Mouse (Mus musculus) forebrain, embryonic 11.5 days (tissue): Measurements from ENCODE around the gene Peli2. TPM values are rescaled to one million over a fixed set of nuclear protein-coding genes. Genes with fewer than 3 reads are reported as not detected.

ENCODE experiments used
- ATAC-seq: fragments of 200-750 bp; cut with Nextera tagmentation; replicated peaks from 2 replicates; pipeline ENCODE4 v1.8.0; 2017; ENCODE audit warnings: moderate TSS enrichment; ENCODE audit not compliant: low FRiP score
- DNase-seq: peaks from one replicate; pipeline ENCODE4 v3.0.0-alpha.2; 2017; ENCODE audit warnings: low spot score
- H3K27ac ChIP-seq: fragments of 300-500 bp; sonication (generic); 2 replicates; pipeline ENCODE4 v1.5.1; 2014; ENCODE audit warnings: low read depth, low read length
- H3K27me3 ChIP-seq: fragments of 300-500 bp; sonication (generic); 2 replicates; pipeline ENCODE4 v1.6.1; 2014; ENCODE audit warnings: mild to moderate bottlenecking, low read length, mixed read lengths; ENCODE audit not compliant: control insufficient read depth, insufficient read depth
- H3K36me3 ChIP-seq: fragments of 300-500 bp; sonication (generic); 2 replicates; pipeline ENCODE4 v1.6.1; 2014; ENCODE audit warnings: mild to moderate bottlenecking, low read length, moderate library complexity, mixed read lengths; ENCODE audit not compliant: control insufficient read depth, insufficient read depth
- H3K4me1 ChIP-seq: fragments of 300-500 bp; sonication (generic); replicated peaks from 2 replicates; pipeline ENCODE4 v1.6.1; 2014; ENCODE audit warnings: low read length, mixed read lengths; ENCODE audit not compliant: control insufficient read depth, insufficient read depth
- H3K4me2 ChIP-seq: fragments of 300-500 bp; sonication (generic); 2 replicates; pipeline ENCODE4 v1.6.1; 2014; ENCODE audit warnings: low read depth, mild to moderate bottlenecking, low read length, moderate library complexity, mixed read lengths; ENCODE audit not compliant: severe bottlenecking
- H3K4me3 ChIP-seq: fragments of 300-500 bp; sonication (generic); 2 replicates; pipeline ENCODE4 v1.5.1; 2014; ENCODE audit warnings: low read depth, low read length
- H3K9ac ChIP-seq: fragments of 300-500 bp; sonication (generic); 2 replicates; pipeline ENCODE4 v1.6.1; 2014; ENCODE audit warnings: low read length
- H3K9me3 ChIP-seq: fragments of 300-500 bp; sonication (generic); 2 replicates; pipeline ENCODE4 v1.6.1; 2016; ENCODE audit warnings: low read length, mixed read lengths; ENCODE audit not compliant: control insufficient read depth
- WGBS: fragments of 180-500 bp; shearing (Covaris S2); extraction: QIAGEN DNeasy Blood & Tissue Kit; methylation state at CpG from one replicate; pipeline ENCODE4 v1.1.7; 2014; 5-methylcytosine and 5-hydroxymethylcytosine counted together
- polyA plus RNA-seq: library from polyadenylated mRNA; unstranded; fragments of >200 nt; fragmentation: Nextera tagmentation; extraction: Ambion mirVana; gene quantifications from 2 replicates; pipeline ENCODE4 v1.2.1, GENCODE M21; 2014

Gene Peli2
- polyA plus RNA-seq, 1 experiment from 2014 or later: 8.6 TPM

DNA sequence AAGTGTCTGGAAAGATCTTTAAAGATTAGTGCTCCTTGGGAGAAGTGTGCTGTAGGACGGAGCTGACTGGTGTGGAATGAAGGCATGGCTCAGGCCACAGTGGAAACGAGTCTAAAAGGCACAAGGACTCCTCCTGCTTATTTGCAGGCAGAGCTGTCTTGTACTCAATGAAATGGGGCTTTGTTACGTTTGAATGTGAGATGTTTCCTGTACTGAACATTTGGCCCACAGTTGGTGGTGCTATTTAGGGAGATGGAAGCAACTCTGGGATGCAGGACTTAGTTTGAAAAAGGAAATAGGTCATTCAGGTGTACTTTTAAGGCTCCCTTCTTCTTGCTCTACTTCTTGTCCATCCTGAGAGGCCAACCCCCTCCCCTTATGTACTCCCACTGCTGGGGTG, 192.6 kb downstream of the Peli2 start:
- DNase-seq (no peak), ATAC-seq (no peak)
- no peaks in the 10 kb centered on the region for H3K27me3 ChIP-seq
- H3K9ac ChIP-seq: no peak overlapping the region
- no peak overlapping the region for H3K4me2 ChIP-seq
- no peaks in the 10 kb centered on the region for H3K9me3 ChIP-seq
- H3K4me3 ChIP-seq: no peak overlapping the region
- WGBS: 60% methylated on average over 3 of the region's 3 CpGs
- H3K36me3 ChIP-seq: no peaks in the 10 kb centered on the region
- H3K27ac ChIP-seq: no peak overlapping the region
- no peaks in the 10 kb centered on the region for H3K4me1 ChIP-seq

DNA sequence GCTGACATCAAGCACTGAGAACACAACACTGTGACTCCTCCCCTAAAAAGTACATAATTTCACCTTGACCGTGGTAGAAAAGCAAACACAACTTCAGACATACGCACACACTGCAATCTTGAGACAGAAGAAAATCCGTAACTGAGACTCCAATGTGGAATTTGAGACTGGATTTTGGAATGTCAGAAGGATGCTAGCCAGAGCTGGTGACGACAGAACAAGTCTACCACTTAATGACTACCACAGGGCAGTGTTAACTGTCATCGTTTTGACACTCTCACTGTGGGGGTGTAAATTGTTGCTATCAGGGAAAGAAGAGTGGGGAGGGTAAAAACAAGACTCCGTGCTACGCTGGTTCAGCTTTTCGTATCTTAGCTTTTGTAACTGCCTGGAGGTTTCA, 195.8 kb downstream of the Peli2 start:
- H3K27ac ChIP-seq: no peak overlapping the region
- no peak overlapping the region for H3K4me2 ChIP-seq
- no peaks in the 10 kb centered on the region for H3K4me1 ChIP-seq
- H3K9ac ChIP-seq: no peak overlapping the region
- ATAC-seq (no peak), DNase-seq (no peak)
- H3K4me3 ChIP-seq: no peak overlapping the region
- no peaks in the 10 kb centered on the region for H3K36me3 ChIP-seq
- 81% methylated on average over 8 of the region's 8 CpGs for whole genome bisulfite sequencing
- H3K27me3 ChIP-seq: no peaks in the 10 kb centered on the region
- no peaks in the 10 kb centered on the region for H3K9me3 ChIP-seq

DNA sequence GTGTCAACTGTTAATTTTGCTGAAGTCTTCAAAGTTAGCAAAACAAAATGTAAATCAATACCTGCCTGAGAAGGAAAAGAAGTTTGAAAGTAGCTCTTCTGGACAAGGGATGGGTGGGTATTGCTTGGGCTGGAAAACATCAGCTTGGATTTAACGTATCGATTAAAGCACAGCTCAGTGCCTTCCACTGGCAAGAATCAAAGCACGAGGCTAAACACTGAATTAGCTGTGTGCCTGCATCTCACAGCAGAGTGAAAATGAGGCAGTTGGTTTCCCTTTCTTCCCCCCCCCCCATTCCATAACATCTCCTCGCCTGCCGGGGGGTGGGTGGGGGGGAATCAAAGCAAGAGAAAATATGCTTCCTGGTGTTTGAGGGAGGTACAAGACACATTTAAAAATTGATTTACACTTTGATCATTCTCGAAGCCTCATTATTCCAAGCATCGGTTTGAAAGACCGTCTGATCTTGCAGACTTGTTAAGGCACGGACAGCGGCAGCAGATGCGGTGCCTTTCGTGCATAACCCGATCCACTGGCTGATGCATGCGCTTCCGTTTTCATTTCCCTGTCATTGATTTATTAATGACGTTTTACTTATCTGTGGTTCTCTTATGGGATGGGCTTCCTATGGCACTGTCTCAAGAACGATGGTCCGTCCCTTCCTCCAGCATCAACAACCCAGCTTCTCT, 203.3 kb downstream of the Peli2 start:
- no peak overlapping the region for H3K4me2 ChIP-seq
- 82% methylated on average over 18 of the region's 18 CpGs for WGBS
- no peak overlapping the region for H3K9ac ChIP-seq
- ATAC-seq (no peak), DNase-seq (no peak)
- H3K36me3 ChIP-seq: no peaks in the 10 kb centered on the region
- no peaks in the 10 kb centered on the region for H3K27me3 ChIP-seq
- no peak overlapping the region for H3K27ac ChIP-seq
- H3K4me3 ChIP-seq: no peak overlapping the region
- no peaks in the 10 kb centered on the region for H3K9me3 ChIP-seq
- H3K4me1 ChIP-seq: no peaks in the 10 kb centered on the region

DNA sequence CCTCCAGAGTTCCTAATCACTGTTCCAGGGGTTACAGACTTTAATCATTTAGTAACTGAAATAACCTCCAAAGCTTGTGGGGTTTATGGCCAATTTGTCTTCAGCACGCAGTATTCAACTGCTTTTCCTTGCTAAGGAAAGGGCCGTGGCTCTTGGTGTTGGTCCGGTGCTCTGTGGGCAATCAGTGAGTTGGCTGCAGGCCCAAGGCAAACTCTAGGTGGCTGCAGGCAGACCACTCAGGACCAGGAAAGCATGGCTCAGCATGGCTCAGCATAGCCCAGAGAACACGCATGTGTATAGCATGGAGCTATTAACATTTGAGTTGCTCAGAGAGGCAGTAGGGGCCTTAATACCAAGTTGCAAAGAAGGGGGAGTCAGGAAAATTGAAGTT, 203.8 kb downstream of the Peli2 start:
- DNase-seq (no peak), ATAC-seq (no peak)
- Histone ChIP-seq H3K4me3 (no peak overlapping the region), H3K27me3 (no peaks in the 10 kb centered on the region), H3K4me1 (no peaks in the 10 kb centered on the region), H3K9me3 (no peaks in the 10 kb centered on the region), H3K9ac (no peak overlapping the region), H3K36me3 (no peaks in the 10 kb centered on the region), H3K4me2 (no peak overlapping the region), H3K27ac (no peak overlapping the region)
- 93% methylated on average over 4 of the region's 4 CpGs for WGBS

DNA sequence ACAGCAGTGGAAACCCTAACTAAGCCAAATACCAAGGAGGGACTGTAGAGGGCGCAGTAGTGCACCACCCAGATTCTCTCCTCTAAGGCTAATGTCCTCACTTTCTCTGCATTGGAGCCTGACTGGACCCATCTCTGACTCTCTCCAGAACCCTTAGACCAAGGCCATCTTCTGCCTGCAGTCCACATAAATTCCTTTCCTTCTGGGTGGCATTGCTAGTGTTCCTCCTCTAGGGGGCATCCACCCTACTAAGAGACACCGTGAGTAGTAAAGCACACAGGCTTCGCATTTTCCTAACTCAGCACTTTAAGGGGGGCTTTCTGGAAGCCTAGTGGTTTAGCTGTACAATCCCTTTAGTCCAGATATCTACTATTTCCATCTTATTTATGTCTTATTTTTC, 207.1 kb downstream of the Peli2 start:
- Histone ChIP-seq H3K4me3 (no peak overlapping the region), H3K36me3 (no peaks in the 10 kb centered on the region), H3K27ac (no peak overlapping the region), H3K9me3 (no peaks in the 10 kb centered on the region), H3K9ac (no peak overlapping the region), H3K27me3 (no peaks in the 10 kb centered on the region), H3K4me1 (peaks cover 2% of the 10 kb centered on the region; the same call in 1 of the 2 replicates), H3K4me2 (no peak overlapping the region)
- no peak for DNase-seq
- 81% methylated on average over 3 of the region's 3 CpGs for WGBS
- no peak for ATAC-seq

DNA sequence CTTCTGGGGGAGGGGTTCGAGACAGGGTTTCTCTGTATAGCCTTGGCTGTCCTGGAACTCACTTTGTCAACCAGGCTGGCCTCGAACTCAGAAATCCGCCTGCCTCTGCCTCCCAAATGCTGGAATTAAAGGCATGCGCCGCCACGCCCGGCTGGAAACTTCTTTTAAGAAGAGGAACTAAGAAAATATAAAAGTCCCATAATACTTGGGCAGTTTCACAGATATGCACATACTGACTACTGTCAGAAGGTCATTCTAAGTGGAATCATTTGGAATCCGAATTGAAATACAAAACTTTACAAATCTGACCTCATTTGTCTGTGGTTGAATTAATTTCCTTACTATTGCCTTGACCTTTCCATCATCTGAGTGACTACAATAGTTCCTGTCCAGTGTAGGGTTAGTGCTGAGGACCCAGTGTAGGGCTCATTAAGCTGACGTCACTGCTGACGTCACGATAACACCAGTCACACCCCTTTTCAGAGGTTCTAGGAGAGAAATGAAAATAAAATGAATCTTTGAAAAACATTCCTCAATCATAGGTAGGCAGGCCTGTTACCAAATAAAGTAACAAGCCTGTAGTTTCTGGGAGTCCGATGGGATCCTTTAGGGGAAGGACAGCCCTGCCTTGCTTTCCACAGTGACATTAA, 209.2 kb downstream of the Peli2 start:
- no peaks in the 10 kb centered on the region for H3K27me3 ChIP-seq
- H3K9me3 ChIP-seq: no peaks in the 10 kb centered on the region
- ATAC-seq (no peak), DNase-seq (no peak)
- no peak overlapping the region for H3K9ac ChIP-seq
- H3K27ac ChIP-seq: no peak overlapping the region
- WGBS: 92% methylated on average over 12 of the region's 12 CpGs
- H3K4me1 ChIP-seq: peaks cover 2% of the 10 kb centered on the region; the same call in 1 of the 2 replicates
- no peaks in the 10 kb centered on the region for H3K36me3 ChIP-seq
- H3K4me3 ChIP-seq: no peak overlapping the region
- H3K4me2 ChIP-seq: no peak overlapping the region
